Mouse (Mus musculus): ENCODE results near the gene Triml1. TPM values are rescaled to one million over a fixed set of nuclear protein-coding genes. Genes with fewer than 3 reads are reported as not detected.

Triml1 gene
- not detected for polyA plus RNA-seq (2021)

DNA sequence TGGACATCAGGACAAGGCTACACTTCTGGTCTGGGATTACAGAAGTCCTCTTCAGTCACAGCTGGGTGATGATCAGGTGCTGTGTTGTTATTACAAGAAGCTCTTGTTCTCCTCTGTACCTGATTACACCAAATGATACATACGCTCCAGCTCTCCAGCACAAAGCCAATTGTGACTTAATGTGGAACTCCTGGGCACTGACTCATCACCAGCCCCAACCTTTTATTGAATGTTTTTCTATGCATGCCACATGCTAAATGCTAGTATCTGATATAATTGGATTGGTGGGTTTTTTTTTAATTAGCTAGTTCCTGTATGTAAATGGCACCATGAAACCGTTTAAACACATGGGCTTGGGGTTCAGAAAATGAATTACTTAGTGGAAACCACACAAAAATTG lies at the start of gene Triml1:
Gene Triml1 (minus strand): TSS at position 101 of the 400 bp plus-strand sequence.
- DNase-seq (ENCODE audit: low read depth, low spot score) (no peak), ATAC-seq (no peak)
- CTCF ChIA-PET = no interaction called here
- no peak for TF ChIP-seq CTCF (IDR thresholded peaks at IDR 0.05)
- no peaks in the 10 kb centered on the region for H3K27me3 ChIP-seq
- in situ Hi-C loops (cut with MboI; ENCODE audit: low pct_unique_long_range_greater_than_20kb) = no loop called here
- POLR2A ChIA-PET = no interaction called here

DNA sequence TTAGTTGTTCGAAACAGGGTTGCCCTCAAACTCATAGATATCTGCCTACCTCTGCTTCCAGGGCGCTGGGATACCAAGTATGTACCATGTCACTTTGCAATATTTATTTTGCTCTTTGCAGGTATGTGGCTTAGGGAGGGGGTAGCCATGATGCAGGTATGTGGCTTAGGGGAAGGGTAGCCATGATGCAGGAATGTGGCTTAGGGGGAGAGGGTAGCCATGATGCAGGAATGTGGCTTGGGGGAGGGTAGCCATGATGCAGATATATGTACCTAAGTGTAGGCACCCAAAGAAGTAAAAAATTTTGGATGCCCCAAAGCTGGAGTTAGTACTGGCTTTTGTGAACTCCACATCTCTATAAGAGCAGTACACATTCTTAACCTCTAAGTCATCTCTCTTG lies 41.0 kb upstream of the Triml1 start:
- ATAC-seq (no peak), DNase-seq (ENCODE audit: low read depth, low spot score) (no peak)
- no peaks in the 10 kb centered on the region for H3K27me3 ChIP-seq
- in situ Hi-C loops (cut with MboI; ENCODE audit: low pct_unique_long_range_greater_than_20kb) = no loop called here
- ChIA-PET CTCF (no interaction called here), POLR2A (no interaction called here)
- TF ChIP-seq CTCF (IDR thresholded peaks at IDR 0.05) = no peak

DNA sequence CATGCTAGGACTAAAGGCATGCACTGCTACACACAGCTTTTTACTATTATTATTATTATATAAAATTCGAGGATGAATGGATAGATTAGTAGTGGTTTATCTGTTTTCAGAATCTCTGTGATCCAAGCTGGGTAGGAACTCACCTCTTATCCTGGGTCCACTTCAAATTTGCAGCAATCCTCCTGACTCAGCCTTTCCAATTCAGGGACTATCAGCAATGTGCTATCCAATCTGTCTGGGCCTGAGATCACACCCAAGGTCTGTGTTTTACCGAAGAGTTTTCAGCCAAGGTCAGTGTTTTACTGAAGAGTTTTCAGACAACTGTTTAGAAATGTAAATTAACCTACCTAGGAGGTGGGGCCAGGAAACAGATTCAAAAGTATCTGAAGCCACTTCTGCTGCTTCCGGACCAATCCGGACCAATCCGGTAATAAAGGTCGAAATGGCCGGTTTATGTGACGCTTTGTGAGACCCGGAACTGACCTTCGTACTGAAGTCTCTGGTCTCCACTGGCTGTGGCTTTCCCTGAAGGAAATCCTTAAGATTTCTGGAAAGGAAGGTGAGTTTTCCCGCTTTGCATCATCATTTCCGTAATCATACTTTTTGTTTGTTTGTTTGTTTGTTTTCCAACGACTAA lies 38.9 kb upstream of the Triml1 start, which contains the start of gene Triml2:
Gene Triml2 (plus strand): TSS at position 488 of the 637 bp plus-strand sequence.
- in situ Hi-C loops (cut with MboI; ENCODE audit: low pct_unique_long_range_greater_than_20kb) = no loop called here
- POLR2A ChIA-PET = no interaction called here
- ATAC-seq = no peak

DNA sequence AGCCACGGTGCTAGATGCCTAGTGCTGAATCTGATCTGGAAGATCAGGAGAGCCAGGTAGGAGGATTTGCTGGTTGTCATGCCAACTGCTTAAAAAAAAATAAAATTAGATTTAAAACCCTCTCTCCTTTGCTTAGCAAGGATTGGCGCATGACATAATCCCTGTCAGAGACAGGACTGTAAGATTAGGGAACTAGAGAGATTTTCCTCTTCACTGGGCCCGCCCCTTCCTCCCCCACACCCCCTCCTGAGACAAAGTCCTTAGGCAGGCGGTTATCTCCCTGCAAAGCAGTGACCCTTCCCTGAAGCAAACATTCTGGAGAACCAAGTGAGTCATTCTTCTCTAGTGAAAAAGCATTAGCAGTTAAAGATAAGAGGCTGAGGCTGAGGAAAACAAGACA lies 37.9 kb upstream of the Triml1 start:
- no peaks in the 10 kb centered on the region for H3K27me3 ChIP-seq
- POLR2A ChIA-PET = no interaction called here
- CTCF ChIA-PET = no interaction called here
- in situ Hi-C loops (cut with MboI; ENCODE audit: low pct_unique_long_range_greater_than_20kb) = no loop called here
- TF ChIP-seq CTCF (IDR thresholded peaks at IDR 0.05) = no peak
- no peak for DNase-seq (ENCODE audit: low read depth, low spot score)
- ATAC-seq = no peak

More for the DNA sequence above, 38.9 kb upstream of the Triml1 start, which contains the start of gene Triml2:
- no peak for DNase-seq (ENCODE audit: low read depth, low spot score)
- no peak for TF ChIP-seq CTCF (IDR thresholded peaks at IDR 0.05)
- H3K27me3 ChIP-seq = no peaks in the 10 kb centered on the region
- CTCF ChIA-PET = no interaction called here

DNA sequence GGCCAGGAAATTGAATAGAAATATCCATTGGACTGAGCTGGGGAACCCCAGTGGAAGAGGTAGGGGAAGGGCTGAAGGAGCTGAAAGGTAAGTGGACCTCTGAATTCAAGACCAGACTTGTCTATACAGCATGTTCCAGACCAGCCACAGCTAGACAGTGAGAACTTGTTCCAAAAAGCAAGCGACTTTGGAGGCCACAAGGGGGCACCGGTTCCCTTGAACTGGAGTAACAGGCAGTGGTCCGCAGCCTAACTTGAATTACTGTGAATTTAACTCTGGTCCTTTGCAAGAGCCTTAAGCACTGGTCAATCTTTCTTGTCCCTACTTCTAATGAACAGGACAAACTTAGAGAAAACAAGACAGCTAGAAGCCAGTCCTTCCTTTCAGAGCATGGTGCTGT lies 37.0 kb upstream of the Triml1 start:
- no peak for DNase-seq (ENCODE audit: low read depth, low spot score)
- ATAC-seq = no peak
- POLR2A ChIA-PET = no interaction called here
- CTCF ChIA-PET = no interaction called here
- H3K27me3 ChIP-seq = no peaks in the 10 kb centered on the region
- in situ Hi-C loops (cut with MboI; ENCODE audit: low pct_unique_long_range_greater_than_20kb) = no loop called here
- peak; percentile 35 for TF ChIP-seq CTCF (IDR thresholded peaks at IDR 0.05)

DNA sequence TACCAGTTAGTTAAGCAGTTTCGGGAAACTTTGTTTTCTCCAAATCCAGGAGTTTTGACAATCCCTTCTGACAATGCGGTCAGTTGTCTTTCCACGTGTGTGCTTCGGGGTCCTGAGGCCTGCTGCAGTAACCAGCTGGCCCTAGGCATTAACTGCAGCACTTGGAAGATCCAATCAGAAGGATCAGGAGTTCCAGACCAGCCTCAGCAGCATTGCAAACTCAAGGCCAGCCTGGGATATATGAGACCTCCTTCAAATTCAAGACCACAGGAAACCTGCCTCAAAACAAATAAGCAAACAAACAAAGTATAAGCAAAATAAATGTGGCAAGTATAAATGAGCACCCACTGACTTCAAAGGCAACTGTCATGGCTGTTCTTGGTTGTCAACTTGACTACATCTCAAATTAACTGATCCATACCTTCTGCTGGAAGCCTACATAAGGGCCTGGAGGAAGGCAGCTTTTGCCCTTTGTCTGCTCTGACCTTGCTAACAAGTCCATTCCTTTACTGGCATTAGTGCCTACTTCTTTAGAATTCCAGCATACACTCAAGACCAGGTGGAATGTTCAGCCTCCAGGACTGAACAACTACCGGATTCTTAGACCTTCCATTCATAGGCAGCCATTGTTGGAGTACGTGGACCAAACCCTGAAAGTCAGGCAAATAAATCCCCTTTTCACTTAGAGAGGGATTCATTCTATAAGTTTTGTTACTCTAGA lies 35.6 kb upstream of the Triml1 start:
- ChIA-PET POLR2A (no interaction called here), CTCF (no interaction called here)
- TF ChIP-seq CTCF (IDR thresholded peaks at IDR 0.05) = no peak
- in situ Hi-C loops (cut with MboI; ENCODE audit: low pct_unique_long_range_greater_than_20kb) = no loop called here
- DNase-seq (ENCODE audit: low read depth, low spot score) (no peak), ATAC-seq (no peak)
- H3K27me3 ChIP-seq = no peaks in the 10 kb centered on the region

DNA sequence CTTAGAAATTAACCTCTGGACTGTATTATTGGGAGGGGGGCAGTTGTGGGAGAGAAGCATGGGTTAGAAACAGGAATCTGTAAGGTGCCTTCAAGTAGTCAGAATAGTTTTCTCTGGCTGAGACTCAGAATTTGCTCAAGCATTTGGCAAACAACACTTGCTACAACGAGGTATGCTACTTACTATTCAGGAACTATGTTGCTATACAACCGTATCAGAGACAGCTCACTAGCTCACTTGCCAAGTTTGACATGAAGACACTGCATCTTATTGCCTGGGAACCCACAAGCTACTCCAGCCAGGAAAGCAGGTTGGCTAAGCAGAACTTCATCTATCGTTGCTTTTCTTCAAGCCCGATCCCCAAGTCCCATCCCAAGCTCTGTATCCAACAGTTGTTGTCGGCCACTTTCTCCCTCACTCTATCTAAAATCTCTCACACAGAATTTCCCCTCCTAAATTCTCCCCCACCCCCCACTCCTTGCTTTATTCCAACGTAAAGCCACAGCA lies 28.0 kb upstream of the Triml1 start:
- DNase-seq (ENCODE audit: low read depth, low spot score) (no peak), ATAC-seq (no peak)
- POLR2A ChIA-PET = no interaction called here
- CTCF ChIA-PET = no interaction called here
- no peaks in the 10 kb centered on the region for H3K27me3 ChIP-seq
- in situ Hi-C loops (cut with MboI; ENCODE audit: low pct_unique_long_range_greater_than_20kb) = no loop called here
- no peak for TF ChIP-seq CTCF (IDR thresholded peaks at IDR 0.05)

DNA sequence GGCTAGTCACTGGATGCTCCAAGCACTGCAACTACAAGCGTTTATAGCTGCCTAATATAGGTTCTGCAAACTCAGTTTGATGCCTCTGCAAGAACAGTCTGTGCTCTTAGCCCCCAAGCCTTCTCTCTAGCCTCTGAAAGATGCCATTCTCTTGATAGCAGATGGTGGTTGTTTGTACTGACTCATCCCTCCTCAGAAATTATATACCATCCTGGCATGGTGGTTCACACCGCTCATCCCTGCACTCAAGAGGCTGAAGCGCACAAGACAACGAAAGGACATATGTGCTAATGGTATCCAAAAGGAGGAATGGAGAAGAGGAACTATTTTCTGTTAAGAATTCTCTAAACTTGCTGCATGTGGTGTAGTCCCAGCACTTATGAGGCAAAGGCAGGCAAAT lies 26.8 kb upstream of the Triml1 start:
- in situ Hi-C loops (cut with MboI; ENCODE audit: low pct_unique_long_range_greater_than_20kb) = no loop called here
- ChIA-PET CTCF (no interaction called here), POLR2A (no interaction called here)
- no peak for TF ChIP-seq CTCF (IDR thresholded peaks at IDR 0.05)
- H3K27me3 ChIP-seq = no peaks in the 10 kb centered on the region
- DNase-seq (ENCODE audit: low read depth, low spot score) (no peak), ATAC-seq (no peak)

DNA sequence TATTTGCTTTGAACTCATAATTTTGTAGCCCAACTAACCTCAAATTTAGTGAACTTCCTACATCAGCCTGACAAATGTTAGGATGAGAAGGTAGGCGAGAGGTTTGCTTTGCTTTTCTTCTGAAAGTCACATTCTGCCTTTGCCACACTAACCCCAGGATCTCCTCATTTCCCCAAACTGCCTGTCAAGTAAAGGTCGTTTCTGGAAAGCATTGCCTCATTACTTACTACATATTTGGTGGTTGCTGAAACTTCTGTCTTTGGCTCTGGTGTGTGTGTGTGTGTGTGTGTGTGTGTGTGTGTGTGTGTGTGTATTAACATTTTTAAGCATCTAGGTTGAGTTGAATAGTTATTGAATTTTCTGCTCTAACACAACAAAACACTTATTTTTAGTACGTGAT lies 23.2 kb upstream of the Triml1 start:
- POLR2A ChIA-PET = no interaction called here
- CTCF ChIA-PET = no interaction called here
- no peak for ATAC-seq
- no peak for TF ChIP-seq CTCF (IDR thresholded peaks at IDR 0.05)
- no peak for DNase-seq (ENCODE audit: low read depth, low spot score)
- H3K27me3 ChIP-seq = no peaks in the 10 kb centered on the region
- in situ Hi-C loops (cut with MboI; ENCODE audit: low pct_unique_long_range_greater_than_20kb) = no loop called here

DNA sequence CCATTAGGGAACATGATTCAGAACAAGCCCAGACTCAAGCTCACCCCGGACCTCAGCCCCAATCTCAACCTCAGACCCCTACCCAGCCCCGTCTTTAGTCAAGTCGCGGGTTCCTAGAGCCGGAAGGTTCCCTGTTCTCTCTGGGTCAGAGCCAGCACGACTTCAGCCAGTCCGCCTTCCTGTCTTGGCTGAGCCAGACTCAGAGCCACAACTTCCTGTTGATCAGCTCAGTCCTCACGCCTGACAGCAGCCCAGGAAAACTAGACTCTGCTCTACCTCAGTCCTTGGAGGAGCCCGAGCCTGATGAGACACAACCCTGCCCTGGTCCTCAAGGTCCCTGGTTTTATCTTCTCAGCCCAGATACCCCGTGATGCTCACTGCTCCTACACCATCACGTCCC lies 22.0 kb upstream of the Triml1 start:
- DNase-seq (ENCODE audit: low read depth, low spot score) (no peak), ATAC-seq (no peak)
- no peak for TF ChIP-seq CTCF (IDR thresholded peaks at IDR 0.05)
- in situ Hi-C loops (cut with MboI; ENCODE audit: low pct_unique_long_range_greater_than_20kb) = no loop called here
- ChIA-PET POLR2A (no interaction called here), CTCF (no interaction called here)
- H3K27me3 ChIP-seq = no peaks in the 10 kb centered on the region

DNA sequence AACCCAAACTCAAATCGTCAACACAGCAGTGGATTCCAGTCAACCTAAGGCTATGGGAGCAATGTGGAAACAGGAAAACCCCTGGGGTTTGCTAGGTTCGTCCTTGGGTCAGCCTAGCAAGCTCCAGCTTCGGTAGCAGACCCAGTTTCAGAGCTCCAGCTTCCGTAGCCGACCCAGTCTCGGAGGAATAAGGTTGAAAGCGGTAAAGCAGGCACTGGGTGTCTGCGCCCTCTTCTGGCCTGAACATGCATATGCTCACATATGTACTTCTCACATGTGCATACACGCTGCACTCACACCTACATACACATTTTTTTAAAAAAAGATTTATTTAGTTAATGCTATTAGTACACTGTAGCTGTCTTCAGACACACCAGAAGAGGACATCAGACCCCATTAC lies 8.0 kb upstream of the Triml1 start:
- no peak for DNase-seq (ENCODE audit: low read depth, low spot score)
- ChIA-PET POLR2A (no interaction called here), CTCF (no interaction called here)
- no peaks in the 10 kb centered on the region for H3K27me3 ChIP-seq
- ATAC-seq = no peak
- no peak for TF ChIP-seq CTCF (IDR thresholded peaks at IDR 0.05)
- in situ Hi-C loops (cut with MboI; ENCODE audit: low pct_unique_long_range_greater_than_20kb) = no loop called here

Data from Patski (cell line).